Mouse (Mus musculus) adrenal gland, adult 18-20 months (tissue): ENCODE results near the gene Tmem14a. TPM values are rescaled to one million over a fixed set of nuclear protein-coding genes. Genes with fewer than 3 reads are reported as not detected.
"Not testable (repeated sequence)": the region's sequence is repeated elsewhere in the genome, so short reads cannot be mapped to it uniquely, and the experiment has no call there.

Source experiments
- DNase-seq, 2 experiments: peaks; one replicate each; pipeline ENCODE4 v3.0.0; 2021 to 2022; ENCODE audit warnings: low spot score in 2 of 2
- long read RNA-seq, 2 experiments: library from polyadenylated mRNA; stranded (forward); transcript quantifications; one replicate each; pipeline ENCODE4 v2.0.0; 2021
- total RNA-seq, 2 experiments: library from RNA; stranded (reverse); gene quantifications; 1 replicate in 1 of 2; 2 replicates in 1 of 2; pipeline ENCODE4 v1.2.3; 2021

Gene Tmem14a
- total RNA-seq: 1 to 10 TPM; 5.5 to 5.9 TPM
- long read RNA-seq, experiment 1, partial matches to known transcripts: 1 of 4 reads
- long read RNA-seq, experiment 1, other reads (novel, unspliced or antisense): 0 of 4 reads
- long read RNA-seq, experiment 2, transcript Tmem14a-202 (5 exons, 1,168 nt): major isoform, 7 of 8 reads
- long read RNA-seq, experiment 2, partial matches to known transcripts: 0 of 8 reads
- long read RNA-seq, experiment 2, other reads (novel, unspliced or antisense): 1 of 8 reads

DNA sequence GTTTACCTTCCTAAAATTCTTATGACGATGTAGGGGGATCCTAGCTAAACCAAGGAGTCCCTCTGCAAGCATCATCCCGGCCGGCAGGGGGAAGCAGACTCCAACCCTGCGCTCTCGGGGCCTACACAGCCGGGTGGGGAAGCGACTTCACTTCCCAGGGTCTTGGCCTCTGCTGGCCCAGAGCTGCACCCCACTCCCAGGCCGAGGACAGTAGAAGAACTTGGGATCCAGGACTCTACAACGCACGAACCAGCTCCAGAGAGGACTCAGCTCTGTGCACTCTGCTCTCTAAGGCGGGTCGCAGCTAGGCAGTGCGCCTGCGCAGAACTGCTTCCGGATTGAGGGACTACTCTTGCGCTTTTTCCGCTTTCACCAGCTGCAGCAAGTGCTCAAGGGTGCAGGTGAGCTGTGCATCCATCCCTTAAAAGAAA lies at the start of gene Tmem14a:
Gene Tmem14a, plus strand, starts transcription at position 87 of the 431 bp plus-strand sequence.
- peak; percentile 88 to 89 for DNase-seq

DNA sequence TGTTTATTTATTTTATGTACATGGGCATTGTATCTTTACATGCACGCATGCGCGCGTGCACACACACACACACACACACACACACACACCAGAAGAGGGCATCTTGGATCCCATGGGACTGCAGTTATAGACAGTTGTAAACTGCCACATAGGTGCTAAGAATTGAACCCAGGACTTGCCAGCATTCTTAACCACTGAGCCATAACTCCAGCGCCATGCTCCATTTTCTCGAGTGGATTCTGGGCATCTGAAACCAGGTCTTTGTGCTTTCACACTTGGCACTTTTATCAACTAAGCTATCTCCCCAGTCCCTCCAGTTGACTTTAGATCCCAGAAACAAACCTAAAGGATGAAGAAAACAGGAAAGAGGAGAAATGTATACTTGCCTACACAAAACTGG lies 33.2 kb upstream of the Tmem14a start:
- DNase-seq: no peak

DNA sequence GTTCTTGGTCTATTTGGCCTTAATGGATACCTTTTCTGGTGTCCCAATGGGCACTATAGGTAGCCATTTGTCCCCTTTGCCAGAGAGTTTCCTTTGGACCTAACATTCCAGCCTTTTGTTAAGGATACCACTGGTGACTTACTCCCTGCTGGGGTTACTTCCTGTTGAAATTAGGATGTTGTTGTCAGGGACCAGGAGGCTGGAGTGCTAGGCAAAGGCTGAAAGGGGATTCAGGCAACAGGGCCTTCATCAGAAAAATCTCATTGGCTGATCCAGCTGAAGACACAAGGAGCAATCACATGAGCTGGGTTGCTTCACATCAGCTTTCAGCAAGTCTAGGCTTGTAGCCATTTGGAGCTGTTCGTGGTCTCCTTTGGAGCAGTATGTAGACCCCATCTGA lies 12.1 kb upstream of the Tmem14a start:
- no peak for DNase-seq

DNA sequence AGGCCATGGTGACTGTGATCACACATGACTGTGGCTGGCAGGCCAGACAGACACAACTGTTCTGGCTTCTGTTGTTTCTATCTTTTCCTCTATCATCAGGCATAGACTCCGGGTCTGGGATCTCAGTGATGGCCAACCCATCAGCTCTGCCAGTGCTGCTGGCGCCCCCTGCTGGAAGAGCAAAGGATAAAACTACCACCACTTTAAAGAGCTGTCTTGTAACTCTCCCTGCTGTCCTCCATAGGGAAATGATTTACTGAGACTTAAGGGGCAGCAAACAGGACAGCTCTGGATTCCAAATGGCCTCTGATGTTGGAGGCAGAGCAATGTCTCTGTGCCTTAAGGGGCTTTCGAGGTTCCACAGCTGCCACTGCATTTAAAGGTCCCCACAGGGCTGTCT lies 4.8 kb upstream of the Tmem14a start:
- not testable (repeated sequence) for DNase-seq

DNA sequence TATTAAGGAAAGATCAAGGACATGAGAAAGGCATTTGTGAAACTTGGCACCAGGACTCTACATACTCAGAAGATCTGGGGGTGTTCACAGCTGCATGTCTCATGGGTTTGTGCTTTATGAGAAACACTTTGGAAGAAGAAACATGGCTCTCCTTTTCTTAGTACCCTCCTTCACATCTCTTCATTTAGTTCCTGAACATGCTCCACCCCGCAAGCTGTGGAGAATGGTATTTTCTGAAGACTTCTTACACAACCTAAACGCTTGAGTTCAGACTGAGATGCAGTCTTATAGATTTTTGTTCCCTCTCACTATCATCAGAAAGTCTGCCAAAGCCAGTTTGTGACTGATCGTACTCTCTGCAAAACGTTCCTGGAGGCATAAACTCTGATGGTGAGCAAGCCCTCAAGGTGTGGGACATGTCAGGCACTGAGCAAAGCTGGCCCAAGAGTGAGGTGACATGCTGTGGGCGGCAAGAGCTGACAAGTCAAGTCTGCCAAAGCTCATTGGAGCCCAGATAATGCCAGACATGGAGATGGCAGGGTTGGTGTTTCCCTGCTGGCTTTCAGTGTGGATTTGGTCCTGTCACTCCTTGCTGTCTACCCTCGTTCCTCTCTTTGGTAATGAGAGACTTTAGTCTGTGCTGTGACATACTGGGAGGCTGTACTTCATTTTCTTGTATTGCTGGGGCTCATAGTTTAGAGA lies 4.2 kb upstream of the Tmem14a start:
- DNase-seq: not testable (repeated sequence)

DNA sequence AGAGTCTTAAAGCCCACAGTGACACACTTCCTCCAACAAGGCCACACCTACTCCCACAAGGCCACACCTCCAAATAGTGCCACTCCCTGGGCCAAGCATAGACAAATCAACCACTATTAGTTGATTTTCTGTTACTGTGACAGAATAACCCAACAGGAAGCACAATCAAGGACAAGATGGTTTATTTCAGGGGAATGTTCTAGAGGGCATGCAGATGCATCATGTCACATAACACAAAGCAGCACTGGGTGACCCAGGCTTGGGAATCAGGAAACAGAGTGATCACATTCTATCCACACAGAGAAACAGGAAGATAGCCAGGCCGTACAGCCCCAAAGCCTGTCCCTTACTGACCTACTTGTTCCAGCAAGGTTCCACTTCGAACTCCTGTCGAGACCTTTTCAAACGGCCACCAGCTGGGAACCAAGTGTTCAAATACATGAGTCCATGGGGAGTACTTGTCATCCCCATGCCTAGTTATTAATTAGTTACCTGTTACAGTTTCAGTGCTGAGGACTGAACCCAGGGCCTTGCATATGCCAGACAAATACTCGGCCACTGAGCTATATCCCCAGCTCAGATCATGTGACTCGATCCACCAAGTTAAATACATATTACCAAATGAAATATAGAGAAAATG lies 9.5 kb downstream of the Tmem14a start:
- no peak for DNase-seq

DNA sequence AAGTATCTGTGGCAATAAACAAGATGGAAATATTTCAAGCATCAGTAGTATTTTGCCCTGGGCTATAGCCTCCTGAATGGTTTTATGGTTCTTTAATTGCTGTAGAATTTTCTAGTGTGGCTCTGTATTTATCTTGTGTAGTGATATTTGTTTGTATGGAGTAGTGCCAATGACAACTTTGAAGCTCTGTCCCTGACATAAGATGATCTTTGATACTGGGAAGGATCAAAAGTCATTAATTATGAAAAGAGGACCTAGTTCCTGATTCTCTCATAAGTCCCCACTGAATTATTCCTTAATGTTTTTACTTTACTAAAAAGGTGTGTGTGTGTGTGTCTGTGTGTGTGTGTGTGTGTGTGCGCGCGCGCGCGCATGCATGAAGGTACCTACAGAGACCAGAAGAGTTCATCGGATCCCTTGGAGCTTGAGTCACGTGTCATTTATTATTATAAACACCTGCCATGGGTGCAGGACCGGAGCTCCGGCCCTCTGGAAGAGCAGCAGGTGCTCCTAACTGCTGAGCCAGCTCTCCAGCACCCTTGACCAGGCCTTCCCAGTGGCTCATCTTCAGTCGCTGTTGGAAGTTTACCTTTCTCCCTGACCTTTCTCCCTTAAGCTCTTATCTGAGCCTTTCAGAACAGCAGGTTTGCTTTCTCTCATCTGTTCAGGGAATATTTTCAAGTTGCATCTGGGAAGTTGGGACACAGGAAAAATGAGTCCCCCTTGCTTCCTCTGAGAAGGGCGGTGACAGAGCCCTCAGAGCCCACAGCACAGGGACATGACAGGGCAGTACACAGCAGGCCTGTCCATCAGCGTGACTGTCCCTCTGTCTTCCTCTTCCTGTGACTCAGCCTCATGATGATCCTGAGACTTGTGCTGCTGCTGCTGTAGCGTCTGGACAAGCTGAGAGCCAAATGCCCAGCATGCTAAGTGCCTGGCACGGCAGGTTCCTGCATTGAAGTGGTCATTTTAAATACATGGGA lies 10.7 kb downstream of the Tmem14a start:
- not testable (repeated sequence) for DNase-seq

DNA sequence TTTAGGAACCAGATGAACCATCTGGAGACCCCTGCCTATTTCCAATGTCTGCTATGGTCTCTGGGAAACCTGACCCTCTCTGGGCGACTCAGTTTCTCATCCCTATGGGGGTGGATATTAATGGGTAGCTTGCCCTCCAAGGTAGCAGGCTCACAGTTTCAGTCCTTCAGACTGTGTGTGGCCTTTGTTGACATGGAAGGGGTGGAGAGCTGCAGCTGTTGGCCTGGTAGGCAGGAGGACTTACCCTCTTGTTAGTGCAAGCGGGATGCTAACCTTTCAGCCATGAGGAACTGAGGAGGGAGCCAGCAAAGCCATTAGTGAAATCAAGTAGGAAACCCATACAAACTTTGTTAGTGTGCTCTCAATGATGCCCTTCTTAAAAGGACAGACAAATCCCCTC lies 12.0 kb downstream of the Tmem14a start:
- no peak for DNase-seq

DNA sequence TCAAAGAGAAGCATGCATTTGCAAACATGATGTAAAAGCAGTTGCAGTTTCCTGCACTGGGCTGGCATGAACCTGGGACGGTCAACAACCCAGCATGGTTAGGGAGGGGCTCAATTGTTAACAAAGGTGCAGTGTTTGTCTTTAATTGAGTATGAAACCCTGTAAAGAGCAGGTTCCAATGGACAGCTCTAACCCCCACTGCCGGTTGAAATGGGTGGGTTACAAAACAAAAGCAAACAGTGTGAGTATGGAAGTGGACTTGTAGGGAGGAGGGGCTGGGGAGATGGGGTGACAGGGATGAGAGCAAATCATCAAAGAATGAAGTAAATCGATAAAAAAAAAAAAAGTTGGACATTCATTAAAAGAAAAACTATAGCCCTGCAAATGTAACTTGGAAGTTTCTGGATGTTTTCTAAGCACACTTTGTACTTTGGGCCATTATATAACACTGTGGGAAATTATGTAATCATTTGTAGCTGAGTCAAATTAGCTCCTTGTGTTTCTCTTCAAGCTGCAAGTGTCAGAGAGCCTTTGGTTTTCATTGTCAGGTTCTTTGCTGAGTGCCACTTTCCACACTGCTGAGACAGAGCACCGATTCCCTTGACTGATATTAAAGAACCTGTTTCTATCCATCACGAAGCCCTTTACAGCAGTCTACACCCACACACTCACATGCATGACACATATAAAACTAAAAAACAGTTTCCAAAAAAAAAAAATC lies 13.5 kb downstream of the Tmem14a start:
- DNase-seq: no peak

DNA sequence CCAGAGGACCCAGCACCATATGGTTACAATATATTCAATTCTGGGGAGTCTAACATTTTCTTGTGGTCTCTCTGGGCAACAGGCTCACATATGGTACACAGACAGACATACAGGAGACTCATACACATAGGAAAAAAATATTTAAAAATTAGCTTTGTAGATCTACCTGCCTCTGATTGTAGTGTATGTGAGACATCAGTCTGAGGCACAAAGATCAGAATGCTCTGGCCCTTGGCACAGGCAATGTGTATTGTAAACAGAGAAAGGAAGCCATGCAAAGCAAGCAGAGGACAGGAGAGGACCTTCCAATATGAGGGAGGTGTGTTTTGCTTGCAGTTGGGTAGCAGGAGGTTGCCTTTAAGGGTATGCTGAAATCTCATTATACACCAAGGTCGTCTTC lies 14.1 kb downstream of the Tmem14a start:
- DNase-seq: no peak

DNA sequence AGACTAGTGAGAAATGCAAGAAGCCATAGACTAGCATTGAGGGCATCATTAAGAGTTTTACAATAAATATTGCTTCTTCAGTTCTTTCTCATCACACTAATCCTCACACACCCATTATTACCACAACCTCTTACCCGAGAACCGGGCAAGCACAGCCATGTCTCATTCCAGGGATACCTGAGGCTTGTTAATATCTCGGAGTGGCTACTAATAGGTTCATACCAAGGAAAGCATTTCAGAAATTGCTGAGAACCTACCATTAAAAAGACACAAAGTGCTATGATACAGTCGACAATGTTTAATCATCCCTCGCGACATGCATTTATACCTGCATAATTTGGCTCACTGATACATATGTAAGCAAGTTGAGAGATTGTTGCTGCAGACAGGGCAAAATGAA lies 17.0 kb downstream of the Tmem14a start:
- no peak for DNase-seq

DNA sequence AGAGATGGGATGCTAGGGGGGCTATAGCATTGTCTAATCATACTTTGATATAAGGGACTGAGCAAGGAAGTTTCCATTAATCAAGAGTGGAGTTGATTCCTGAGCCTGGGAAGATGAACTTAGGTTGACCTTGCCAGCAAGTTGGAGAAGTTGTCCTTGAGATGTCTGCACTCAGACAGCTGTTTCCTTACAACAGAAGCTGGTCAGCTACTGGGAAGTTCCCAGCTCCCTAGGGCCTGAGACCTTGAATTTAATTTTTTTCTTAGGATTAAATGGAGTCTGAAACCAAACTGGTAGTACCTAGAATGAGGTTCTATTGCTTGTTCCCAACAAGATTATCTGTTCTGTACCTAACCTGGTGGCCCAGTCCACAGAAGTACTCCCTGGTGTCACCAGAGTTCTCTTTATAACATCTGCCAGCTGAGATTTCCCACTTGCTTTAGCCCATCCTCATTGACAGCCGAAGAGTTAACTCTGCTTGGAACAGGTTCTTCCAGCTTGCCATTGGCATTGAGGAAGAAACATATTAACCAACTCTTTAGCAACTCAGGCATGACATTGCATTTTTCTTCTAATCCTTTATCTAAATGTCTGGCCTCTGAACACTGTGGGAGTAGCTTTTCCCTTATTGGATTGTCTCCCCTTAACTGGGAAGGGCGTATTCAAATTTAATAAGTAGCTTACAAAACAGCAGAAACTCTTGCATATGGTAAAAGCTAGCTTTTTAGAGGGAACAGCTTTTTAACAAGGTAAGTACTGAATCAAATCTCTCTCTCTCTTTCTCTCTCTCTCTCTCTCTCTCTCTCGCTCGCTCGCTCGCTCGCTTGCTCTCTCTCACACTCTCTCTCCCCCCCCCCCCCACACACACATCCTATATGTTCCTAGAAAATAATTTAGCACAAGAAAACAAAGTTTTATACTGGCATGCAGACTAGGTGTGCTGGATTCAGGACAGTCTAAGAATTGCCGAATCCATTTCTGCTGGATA lies 21.8 kb downstream of the Tmem14a start, which contains the start of gene Gsta3:
Gene Gsta3, plus strand, starts transcription at position 679 of the 988 bp plus-strand sequence.
- DNase-seq: no peak

DNA sequence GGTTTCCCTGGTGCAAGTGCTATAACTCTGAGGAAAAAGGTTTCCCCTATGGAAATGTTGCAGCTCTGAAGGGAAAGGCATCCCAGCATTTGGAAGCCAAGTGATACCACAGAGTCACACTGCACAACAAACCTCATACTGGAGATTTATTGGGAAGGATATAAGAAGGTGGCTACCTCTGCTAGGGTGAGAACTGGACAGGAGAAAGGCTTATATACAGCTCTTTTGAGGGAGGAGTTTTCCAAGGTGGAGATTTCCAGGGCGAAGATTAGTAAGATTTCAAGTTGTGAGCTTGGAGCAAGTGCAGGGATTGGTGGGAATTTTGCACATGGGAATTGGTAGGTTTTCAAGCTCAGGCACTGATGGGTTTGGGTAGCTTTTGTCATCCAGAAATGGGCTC lies 22.7 kb downstream of the Tmem14a start:
- no peak for DNase-seq

DNA sequence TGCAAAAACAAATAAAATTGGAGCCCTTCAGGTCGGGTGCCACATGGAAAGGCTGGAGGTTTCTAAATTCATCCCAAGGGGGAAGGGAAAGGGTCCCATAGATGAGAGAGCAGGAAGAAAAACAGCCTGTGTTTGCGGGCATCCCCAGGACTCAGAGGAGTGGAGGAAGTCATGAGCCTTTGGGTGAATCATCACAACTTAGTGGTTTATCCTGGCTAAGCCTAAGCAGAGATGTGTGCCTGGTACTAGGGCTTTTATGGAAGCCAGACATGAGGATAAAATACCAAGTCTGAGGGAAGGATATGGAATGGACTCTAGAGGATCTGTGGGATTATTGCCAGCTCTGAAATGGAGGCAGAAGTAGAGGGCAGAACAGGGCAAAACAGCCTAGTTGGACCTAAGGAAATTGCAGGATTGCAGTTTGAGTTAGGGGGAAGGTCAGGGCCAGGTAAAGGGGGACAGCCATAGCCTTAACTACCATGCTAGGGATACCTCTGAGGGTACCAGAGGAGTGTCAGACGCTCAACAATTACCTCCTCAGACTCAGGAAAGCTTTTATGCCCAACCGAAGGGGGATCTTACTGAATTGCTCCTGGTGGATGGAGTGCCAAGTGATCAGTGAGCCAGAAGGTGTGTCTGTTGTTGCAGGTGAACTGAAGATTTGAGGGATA lies 26.1 kb downstream of the Tmem14a start:
- no peak for DNase-seq

DNA sequence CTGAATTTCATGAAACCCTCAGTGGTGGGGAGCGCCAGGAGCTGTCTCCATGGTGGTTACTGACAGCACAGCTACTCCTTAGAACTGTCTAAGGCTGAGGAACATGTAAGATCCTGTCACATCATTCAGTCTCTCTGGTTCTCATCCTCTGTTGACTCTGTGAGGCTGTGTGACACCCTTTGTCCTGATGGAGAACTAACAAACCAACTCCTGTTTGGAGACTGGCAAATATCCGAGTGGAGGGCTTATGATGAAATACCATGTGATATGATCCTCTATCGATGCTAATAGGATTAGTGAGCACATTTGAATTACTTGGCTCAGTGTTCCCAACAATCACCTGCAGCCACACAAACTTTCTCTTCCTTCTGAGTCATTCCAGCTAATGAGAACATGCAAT lies 27.8 kb downstream of the Tmem14a start:
- DNase-seq: no peak

DNA sequence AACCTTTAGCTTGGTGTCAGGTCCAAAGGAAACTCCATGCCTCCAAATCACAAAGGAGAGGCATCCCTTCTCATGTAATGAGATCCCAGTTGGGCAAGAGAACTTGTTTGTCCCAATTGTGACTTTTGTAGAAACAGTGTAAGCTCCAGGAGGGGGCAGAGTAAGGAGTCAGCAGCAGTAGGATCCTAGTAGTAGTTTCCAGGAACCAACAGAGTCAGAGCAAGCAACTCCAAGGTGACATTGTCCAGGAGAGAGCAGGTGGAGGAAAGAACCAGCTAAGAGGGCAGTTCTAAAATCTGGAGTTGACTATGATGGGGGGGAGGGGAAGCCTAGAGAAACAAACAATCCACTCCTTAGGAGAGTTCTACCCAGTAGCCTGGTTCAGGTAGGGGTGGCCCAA lies 29.5 kb downstream of the Tmem14a start:
- no peak for DNase-seq

DNA sequence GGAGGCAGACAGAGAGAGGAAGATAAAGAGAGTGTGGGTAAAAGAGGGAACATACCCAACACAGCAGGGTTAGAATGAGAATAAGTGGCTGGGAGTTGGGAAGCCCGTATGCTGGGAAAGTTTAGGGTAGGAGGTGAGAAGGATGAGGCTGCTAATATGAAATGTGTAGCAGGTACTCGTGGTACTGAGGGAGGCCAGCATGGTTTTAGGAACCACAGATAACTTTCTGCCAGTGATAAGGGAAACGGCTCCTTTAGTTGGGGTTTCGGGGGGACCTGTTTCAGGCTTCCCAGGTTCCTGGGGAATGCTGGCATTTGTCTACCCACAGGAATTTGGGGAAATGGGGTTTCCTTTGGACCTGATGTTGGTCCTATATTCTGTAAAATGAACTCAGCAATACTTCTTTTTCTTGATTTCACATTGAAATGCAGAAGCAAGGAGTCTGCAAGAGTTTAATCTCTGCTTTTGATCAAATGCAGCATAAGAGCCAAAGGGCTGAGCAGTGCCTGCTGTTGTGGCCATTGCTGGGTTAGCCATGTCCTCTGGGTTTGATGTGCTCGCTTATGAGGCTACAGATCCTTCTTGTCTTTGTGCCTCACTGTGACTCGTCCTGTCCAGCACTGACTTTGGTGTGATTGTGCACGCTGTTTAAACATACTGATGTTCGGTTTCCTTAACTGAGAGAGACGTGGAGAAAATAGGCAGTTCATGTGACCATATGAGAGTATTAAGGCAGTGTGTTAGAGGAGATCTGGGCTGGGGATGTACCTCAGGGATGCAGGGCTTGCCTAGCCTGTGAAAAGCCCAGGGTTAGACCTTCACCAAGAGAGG lies 30.4 kb downstream of the Tmem14a start:
- no peak for DNase-seq

DNA sequence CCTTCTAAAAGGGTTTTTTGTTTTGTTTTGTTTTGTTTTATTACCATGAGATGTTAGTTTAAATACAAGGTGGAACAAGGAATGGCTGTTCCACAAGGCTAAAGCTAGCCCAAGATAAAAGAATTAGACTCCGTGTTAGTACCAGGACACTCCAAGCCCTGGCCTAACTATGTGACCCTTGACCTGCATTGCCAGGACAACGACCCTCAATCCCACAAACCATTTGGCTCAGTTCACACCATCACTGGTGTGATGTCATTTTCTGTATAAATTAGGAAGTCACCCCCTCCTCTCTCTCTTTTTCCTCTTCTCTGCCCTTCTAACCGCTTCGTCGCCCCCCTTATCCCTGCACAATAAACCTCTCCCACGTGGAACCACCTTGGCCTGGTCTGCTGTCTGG lies 33.3 kb downstream of the Tmem14a start:
- no peak for DNase-seq
